Mouse (Mus musculus) lung, postnatal 10 days (tissue): ENCODE results near the gene Rpl32.

Experiments used
- DNase-seq: peaks from one replicate; pipeline ENCODE4 v3.0.0; 2021

Gene Rpl32

DNA sequence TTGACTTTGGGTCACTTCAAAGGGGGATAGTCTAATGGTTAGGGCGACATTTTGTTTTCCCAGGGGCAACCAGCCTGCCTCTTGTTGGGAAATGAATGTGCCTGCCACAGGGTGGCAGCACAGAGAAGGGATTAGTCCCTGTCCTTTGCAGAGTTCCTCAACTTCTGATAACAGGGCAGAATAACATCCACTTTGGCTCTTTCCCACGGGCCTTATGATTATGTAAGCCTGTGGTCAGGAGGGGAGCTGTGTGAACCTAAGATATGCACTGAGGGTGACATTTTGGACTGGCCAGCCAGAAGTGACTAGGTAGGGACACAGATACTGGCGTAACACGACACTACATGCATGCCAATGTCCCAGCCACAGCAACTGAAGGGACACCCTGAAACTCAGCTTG lies 5.6 kb upstream of the Rpl32 start:
- DNase-seq, result peak; percentile 80

DNA sequence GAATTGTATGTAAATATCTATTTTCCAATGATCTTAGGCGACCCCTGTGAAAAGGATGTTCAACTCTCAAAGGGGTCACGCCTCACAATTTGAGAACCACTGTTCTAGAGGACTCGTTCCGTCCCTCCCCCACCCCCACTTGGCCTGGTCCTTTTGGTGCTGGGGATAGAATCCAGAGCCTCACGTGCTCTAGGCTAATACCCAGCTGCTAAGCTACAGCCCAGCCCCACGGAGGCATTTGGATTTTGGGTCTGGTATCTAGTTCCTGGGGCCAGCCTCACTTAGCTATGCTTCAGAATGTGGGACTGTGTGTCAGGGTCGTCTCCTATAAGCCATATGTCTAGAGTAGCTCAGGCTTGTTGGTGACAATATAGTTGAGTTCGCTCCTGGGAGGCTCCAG lies 3.1 kb upstream of the Rpl32 start:
- no peak for DNase-seq

GRCm38 (mm10) chr6:115808196-115808487 lies 405 bp downstream of the Rpl32 start:
- no peak for DNase-seq

GRCm38 (mm10) chr6:115807464-115808195 lies 917 bp downstream of the Rpl32 start:
- peak; percentile 27 for DNase-seq

DNA sequence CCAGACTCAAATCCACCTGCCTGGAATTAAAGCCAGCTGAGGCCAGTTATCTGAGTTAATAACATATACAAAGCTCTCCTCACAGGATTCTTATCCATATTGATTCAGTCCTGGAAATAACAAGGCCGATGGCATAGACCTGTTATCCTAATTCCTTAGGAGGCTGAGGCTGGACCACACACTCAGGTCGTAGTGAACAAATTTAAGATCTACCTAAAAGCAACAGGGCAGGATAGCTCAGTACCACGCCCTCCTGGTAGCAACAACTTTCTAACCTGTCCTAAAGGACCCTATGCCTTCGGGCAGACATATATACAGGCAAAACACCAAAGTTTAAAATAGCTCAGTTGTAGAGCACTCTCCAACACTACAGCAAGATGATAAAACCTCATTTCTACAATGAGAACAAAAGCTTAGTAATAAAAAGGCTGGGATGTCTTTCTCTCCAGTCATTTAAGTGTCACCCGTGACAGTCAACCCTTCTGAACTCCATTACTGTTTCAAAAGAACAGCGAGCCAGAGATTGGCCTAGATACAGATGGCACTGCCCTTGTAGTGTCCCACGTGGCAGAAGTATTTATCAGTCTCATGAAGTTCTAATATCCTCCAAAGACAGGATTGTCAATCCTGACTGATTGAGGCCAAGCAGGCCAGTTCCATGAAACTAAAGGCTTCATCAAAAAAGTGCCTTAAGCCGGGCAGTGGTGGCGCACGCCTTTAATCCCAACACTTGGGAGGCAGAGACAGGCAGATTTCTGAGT lies 3.9 kb downstream of the Rpl32 start:
- no peak for DNase-seq

GRCm38 (mm10) chr6:115803541-115804382 lies 4.8 kb downstream of the Rpl32 start:
- DNase-seq, result peak; percentile 93

DNA sequence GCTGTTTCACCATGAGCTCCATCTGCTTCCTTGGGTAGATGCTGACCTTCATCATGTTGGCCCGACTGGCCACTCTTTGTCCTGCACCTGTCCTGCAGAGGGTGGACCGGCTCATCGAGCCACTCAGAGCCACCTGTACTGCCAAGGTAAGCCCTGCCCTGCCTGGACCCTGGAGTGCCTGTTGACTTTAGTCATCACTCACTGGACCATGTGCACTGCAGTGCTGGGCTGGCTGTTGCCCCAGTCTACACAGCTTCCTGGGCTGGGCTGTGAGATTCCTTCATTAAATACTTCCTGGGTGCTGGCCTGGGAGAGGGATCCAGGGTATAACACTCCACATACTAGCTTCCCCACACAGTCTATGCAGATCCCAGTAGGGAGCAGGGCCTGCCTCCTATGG lies 6.7 kb downstream of the Rpl32 start:
- peak; percentile 15 for DNase-seq

DNA sequence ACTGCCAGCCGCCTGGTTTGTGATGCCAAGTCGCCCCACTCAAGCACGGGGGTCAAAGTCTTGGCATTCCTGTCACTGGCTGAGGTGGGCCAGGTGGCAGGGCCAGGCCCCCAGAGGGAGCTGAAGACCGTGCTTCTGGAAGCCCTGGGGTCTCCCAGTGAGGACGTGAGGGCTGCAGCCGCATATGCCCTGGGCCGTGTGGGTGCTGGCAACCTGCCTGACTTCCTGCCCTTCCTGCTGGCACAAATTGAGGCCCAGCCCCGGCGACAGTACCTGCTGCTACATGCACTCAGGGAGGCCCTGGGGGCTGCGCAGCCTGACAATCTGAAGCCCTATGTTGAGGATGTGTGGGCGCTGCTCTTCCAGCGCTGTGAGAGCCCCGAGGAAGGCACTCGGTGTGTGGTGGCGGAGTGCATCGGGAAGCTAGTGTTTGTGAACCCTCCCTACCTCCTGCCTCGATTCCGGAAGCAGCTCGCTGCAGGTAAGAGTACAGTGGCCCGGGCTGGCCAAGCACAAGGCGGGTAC lies 15.8 kb downstream of the Rpl32 start:
- no peak for DNase-seq

DNA sequence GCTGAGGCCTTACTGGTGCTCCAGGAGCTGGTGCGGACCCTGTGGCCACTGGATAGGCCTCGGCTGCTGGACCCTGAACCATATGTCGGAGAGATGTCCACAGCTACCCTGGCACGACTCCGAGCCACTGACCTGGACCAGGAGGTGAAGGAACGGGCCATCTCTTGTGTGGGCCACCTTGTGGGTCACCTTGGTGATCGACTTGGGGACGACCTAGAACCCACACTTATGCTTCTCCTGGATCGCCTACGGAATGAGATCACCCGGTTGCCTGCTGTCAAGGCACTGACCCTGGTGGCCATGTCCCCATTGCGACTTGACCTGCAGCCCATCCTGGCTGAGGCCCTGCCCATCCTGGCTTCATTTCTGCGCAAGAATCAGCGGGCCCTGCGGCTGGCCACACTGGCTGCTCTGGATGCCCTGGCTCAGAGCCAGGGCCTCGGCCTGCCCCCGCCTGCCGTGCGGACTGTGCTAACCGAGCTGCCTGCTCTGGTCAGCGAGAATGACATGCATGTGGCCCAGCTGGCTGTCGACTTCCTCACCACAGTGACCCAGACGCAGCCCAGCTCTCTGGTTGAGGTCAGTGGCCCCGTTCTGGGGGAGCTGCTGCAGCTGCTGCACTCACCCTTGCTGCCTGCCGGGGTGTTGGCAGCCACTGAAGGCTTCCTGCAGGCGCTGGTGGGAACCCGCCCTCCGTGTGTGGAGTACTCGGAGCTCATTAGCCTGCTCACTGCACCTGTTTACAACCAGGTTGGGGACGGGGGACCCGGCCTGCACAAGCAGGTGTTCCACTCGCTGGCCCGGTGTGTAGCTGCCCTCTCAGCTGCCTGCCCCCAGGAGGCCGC lies 16.5 kb downstream of the Rpl32 start:
- peak; percentile 72 for DNase-seq

- no peak for DNase-seq
These were observed 17.5 kb downstream of the Rpl32 start for GRCm38 (mm10) chr6:115791016-115791415.

- DNase-seq, result no peak
These were observed 25.8 kb downstream of the Rpl32 start for GRCm38 (mm10) chr6:115782781-115783180.

DNA sequence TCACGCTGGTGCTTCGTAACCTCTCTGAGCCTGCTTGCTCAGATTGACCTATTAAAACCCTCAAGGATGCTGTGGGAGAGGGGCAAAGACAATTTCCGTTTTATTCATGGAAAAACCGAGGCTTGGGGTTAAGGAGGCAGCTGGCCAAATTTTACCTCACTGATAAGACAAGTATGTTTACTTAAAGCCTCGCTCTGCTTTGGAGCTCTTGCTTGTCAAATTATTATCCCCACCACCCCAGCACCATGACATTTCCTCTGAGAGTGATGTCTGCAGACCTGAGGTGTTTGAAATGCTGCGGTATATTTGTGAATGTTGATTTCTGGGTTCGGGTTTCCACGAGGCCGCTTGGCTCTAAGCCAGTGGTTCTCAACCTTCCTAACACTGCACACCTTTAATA lies 32.2 kb downstream of the Rpl32 start:
- DNase-seq, result no peak

- DNase-seq, result no peak
These were observed 32.7 kb downstream of the Rpl32 start for GRCm38 (mm10) chr6:115775838-115776237.

- DNase-seq, result peak; percentile 64
These were observed 34.0 kb downstream of the Rpl32 start, which contains the start of gene Cand2 for GRCm38 (mm10) chr6:115774501-115774921. Gene Cand2 (plus strand): TSS chr6:115774538.

- peak; percentile 56 for DNase-seq
These were observed 34.6 kb downstream of the Rpl32 start for GRCm38 (mm10) chr6:115773966-115774413.

- DNase-seq, result no peak
These were observed 35.9 kb downstream of the Rpl32 start for GRCm38 (mm10) chr6:115772604-115773003.

DNA sequence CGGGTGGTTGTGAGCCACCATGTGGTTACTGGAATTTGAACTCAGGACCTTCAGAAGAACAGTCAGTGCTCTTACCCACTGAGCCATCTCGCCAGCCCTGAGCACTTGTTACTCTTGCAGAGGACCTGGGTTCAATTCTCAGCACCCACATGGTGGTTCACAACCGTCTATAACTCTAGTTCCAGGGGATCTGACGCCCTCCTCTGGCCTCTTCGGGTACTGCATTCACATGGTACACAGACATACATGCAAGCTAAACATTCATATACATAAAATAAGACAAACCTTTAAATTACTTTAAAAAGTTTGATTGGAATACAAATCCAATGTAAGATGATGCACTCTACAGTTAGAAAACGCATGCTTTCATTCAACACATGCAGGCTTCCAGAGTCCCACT lies 36.3 kb downstream of the Rpl32 start:
- DNase-seq, result no peak

GRCm38 (mm10) chr6:115770852-115771251 lies 37.7 kb downstream of the Rpl32 start:
- DNase-seq, result no peak

DNA sequence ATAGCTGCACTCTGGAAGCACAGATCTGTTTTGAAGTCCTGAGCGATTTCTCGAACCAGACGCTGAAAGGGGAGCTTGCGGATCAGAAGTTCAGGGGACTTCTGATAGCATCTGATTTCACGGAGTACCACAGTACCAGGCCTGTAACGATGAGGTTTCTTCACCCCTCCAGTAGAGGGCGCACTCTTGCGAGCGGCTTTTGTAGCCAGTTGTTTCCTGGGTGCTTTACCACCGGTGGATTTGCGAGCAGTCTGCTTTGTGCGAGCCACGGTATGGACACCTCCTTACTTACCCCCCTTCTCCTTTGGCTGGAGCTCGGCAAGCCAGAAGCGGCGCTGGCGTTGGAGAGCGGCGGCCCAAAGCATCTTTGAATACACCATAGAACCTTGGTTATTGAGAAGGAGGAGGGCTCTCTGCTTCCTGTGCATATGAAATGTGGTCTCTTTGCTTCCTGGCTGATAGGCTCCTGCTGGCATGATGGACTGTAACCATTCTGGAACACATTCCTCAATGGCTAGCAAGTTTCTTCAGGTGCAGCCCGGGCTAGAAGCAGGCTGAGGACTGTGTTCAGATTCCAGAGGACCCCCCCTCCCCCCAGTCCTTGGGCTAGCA lies 38.4 kb downstream of the Rpl32 start:
- DNase-seq, result no peak

- DNase-seq, result peak; percentile 53
These were observed 40.3 kb downstream of the Rpl32 start for GRCm38 (mm10) chr6:115768207-115768606.

GRCm38 (mm10) chr6:115767357-115767756 lies 41.2 kb downstream of the Rpl32 start:
- DNase-seq, result no peak

DNA sequence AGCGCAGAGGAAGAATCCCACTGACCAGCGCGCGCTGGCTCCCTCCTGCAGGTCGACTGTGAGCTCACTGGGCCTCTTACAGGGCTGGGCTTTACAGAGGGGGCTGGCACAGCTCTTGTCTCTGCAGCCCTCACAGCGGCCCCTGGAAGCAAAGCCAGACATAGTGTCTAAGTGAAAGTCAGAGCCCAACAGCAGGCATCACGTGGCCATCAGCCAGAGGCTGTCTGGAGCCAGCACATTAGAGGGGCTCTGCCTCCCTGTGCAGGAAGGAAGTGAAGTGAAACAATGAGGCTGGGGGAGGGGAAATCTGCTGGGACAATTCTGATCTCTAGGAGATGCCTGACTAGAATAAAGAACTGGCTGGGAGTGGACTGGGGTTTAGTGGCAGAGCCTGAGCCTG lies 44.4 kb downstream of the Rpl32 start:
- DNase-seq, result peak; percentile 93
